Mouse (Mus musculus) liver, embryonic 14.5 days (tissue): Measurements from ENCODE around the gene Tnfsf12.

ENCODE experiments used
- CTCF ChIP-seq: IDR thresholded peaks from 2 replicates; pipeline ENCODE4 v1.5.1; 2016; ENCODE audit warnings: antibody characterized with exemption, low read depth, control low read depth
- EP300 ChIP-seq: IDR thresholded peaks from 2 replicates; pipeline ENCODE4 v1.6.1; 2016; ENCODE audit warnings: antibody characterized with exemption, low read depth

DNA sequence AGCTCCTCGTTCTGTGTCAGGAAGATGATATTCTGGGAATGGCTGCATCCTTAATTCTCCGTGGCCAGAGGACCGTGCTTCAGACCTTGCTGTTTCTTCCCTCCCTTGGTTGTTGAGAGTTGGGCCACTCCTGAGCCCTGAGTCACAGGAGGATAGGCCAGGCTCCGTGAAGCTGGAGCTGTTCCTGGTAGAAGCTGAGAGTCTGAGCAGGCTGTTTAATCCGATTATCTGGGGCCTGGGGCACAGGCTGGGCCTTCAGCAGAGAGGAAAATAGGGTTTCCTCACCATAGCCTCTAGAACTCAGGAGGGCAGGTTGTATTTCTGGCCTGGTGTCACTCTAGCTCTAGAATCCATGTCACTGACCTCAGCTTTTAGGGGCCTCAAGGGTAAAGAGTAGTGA, 42.2 kb downstream of the Tnfsf12 start:
- TF ChIP-seq CTCF = no peak
- no peak for TF ChIP-seq EP300
